Mouse (Mus musculus): ENCODE results near the gene 4931414P19Rik.
A peak's percentile ranks its signal among the peaks of the same experiment; 100 is the strongest.
"Not testable (repeated sequence)": the region's sequence is repeated elsewhere in the genome, so short reads cannot be mapped to it uniquely, and the experiment has no call there.

Gene 4931414P19Rik

GRCm38 (mm10) chr14:54624976-54625375 is 19.2 kb upstream of the 4931414P19Rik start:
- no peak for DNase-seq

- DNase-seq = no peak
Observed at GRCm38 (mm10) chr14:54623334-54623733, 17.5 kb upstream of the 4931414P19Rik start.

DNA sequence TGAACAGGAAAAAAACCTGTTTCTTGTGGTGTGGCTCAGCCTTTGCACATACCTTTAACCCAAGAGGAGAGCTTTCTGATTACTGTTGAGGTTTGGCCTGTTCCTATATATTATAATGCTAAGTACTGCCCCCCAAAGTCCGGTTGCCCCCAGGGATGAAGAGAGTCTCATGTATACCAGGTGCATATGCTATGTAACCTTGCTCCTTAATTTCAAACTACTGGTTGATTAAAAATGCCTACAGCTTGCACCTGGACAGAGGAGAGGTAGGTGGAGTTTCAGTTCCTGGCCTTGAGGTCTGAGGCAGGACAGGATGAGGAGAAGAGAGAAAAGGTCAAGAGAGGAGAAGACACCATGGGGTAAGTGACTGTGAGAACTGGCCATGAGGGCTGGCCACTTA is 15.3 kb upstream of the 4931414P19Rik start, which contains the start of gene Psmb11:
Gene Psmb11, plus strand, starts transcription at position 301 of the 400 bp plus-strand sequence.
- DNase-seq = no peak

DNA sequence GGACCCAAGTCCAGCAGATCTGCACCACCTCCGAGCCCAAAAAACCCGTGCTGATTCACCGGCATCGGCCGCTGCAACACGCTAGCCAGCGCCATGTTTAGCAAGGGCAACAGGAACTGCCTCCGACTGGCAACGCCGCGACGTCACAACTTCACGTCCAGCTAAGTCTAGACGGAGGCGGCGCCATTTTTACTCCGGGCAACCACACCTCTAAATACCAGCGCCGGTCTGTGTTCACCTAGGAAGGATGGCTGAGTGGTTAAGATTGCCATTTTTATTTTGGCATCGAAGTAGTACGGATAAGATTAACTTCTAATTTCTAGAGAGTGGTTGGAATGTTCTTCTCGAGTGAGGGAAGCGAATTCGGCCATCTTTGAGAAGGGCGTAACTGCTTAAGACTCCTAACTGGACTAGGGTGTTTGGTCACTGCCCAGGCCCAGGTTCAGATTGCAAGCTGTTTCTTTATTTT is 12.1 kb upstream of the 4931414P19Rik start, which contains the start of gene Psmb5:
Gene Psmb5, minus strand, starts transcription at position 126 of the 469 bp plus-strand sequence.
- DNase-seq = peak; percentile 91 to 95

GRCm38 (mm10) chr14:54617152-54617896 is 11.5 kb upstream of the 4931414P19Rik start:
- peak; percentile 41 to 54 for DNase-seq

DNA sequence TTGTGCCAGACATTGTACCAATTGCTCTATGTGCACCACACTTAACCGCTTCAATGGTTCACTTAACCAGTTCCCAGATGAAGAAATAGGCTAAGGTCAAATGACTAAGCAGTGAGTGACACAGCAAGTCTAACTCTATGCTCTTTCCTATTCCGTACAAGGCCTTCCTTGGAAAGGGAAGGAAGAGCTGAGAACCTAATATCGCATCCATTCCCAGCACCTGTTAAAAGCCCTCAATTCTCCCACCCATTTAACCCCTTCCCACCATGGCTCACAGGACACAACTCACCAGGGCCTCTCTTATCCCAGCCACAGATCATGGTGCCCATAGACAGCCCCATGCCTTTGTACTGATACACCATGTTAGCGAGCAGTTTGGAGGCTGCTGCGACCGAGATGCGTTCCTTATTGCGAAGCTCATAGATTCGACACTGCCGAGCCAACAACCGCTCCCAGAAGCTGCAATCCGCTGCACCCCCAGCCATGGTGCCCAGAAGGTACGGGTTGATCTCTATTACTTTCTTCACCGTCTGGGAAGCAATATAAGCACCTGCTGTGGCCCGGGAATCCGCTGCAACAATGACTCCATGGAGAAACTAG is 10.5 kb upstream of the 4931414P19Rik start:
- DNase-seq = no peak

DNA sequence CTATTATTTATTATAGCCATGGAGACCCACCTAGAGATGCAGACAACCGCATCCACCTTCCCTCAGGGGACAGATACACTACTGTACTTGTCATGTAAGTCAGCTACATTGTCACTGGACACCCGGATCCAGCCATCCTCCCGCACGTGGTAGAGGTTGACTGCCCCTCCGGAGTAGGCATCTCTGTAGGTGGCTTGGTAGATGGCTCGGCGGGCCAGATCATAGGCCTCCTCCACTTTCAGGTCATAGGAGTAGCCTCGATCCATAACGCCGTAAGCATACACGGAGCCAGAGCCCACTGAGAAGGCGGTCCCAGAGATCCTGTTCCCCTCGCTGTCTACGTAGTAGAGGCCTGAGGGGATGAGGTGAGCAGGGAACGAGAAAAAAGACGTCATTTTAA is 8.3 kb upstream of the 4931414P19Rik start:
- DNase-seq = not testable (repeated sequence)

DNA sequence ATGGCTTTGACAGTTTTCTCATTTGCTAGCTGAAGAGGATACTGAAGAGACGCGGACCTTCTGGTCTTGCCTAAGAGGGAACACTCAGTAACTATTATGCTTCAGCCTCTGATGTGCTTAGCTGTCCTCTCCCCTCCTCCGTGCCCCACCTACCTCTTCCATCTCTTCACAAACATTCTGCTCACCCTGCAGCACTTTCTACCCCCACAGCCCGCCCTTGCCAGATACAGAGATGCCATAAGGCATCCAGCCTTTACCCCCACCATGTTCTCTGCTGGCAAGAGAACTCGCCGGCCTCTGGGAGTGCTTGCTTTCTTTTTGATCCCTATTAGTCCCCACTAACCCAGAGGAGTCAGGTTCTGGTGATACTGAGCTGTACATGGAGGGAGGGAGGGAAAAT is 4.9 kb upstream of the 4931414P19Rik start:
- DNase-seq = no peak

DNA sequence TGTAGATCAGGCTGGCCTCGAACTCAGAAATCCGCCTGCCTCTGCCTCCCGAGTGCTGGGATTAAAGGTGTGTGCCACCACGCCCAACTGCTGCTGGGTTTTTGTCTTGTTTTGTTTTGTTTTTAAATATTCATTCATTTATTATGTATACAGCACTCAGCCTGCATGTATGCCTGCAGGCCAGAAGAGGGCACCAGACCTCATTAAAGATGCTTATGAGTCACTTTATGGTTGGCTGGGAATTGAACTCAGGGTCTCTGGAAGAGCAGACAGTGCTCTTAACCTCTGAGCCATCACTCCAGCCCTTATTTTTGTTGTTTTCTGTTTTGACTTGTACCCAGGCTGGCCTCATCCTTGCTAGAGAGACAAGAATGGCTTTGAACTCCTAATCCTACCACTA is 4.2 kb upstream of the 4931414P19Rik start:
- DNase-seq = peak in 1 of 2 experiments; percentile 34

- no peak for DNase-seq
Observed at GRCm38 (mm10) chr14:54609245-54609644, 3.5 kb upstream of the 4931414P19Rik start.

- DNase-seq = no peak
Observed at GRCm38 (mm10) chr14:54607226-54607625, 1.4 kb upstream of the 4931414P19Rik start.

DNA sequence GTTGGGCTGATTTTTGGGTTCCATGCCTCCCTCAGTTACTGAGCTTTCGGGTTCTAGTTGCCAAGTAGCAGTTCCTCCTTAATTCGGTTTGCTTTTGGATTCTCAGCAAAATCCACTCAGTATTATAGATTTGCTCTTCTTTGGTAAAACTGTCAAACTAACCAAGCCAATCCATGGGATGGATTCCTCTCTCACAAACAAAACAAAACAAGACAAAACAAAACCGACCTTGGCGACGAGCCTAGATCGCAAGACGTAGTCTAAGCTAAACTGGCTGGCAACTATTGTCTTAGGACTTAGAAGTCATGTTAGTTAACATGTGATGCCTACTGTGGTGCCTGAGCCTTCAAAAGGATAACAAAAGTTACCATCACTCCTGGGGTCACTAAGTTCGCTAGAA is 2.1 kb downstream of the 4931414P19Rik start:
- DNase-seq = no peak

DNA sequence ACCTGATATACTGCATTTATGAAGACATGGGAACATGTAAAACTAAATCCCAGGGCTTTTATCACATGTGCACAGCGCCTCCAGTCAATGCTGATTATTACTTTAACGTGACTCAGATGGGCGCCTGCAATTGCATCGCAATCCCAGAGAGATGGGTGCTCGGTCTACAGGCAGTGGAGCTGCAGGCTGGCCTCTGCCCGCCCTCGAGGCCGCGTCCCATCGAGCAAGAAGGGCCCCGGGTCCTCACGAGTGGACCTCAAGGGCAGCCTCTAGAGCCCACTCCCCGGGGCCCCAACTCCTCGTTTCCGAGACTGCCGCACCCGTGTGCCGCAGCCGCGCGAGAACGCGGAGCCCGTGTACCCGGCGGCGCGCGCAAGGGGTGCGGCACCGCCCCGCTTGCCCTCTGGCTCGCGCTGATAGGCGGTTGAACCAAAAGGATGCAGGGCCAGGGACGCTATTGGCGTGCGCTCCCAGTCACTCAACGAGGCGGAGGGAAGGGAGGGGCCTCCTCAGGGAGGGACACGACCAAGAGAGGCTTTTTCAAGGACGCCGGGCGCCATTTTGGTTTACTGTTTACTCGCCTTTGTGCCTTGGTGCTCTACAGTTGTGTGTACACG is 2.6 kb downstream of the 4931414P19Rik start:
- peak; percentile 96 to 98 for DNase-seq

- DNase-seq = peak; percentile 20 to 38
Observed at GRCm38 (mm10) chr14:54602613-54603012, 3.2 kb downstream of the 4931414P19Rik start.

- no peak for DNase-seq
Observed at GRCm38 (mm10) chr14:54601601-54602000, 4.2 kb downstream of the 4931414P19Rik start.

DNA sequence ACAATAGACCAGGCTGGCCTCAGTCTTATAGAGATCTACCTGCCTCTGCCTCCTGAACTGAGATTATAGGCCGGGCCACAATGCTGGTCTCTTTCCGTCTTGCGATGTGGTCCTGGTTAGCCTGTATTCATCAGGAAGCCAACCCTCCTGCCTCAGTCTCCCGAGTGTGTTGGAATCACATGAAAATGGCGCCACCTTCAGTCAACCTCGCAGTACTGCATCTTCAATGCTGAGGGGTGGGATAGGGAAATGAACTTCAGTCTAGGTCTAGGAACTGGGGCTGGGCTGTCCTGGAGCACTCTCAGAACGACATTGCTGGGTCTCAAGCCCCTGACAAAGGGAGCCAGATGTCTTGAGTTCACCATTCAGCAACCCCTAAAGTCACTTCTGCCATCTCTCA is 8.7 kb downstream of the 4931414P19Rik start:
- no peak for DNase-seq

- no peak for DNase-seq
Observed at GRCm38 (mm10) chr14:54594631-54595414, 11.0 kb downstream of the 4931414P19Rik start.

- DNase-seq = no peak
Observed at GRCm38 (mm10) chr14:54594055-54594454, 11.7 kb downstream of the 4931414P19Rik start.

GRCm38 (mm10) chr14:54592319-54592934 is 13.4 kb downstream of the 4931414P19Rik start:
- DNase-seq = peak; percentile 63 to 73

DNA sequence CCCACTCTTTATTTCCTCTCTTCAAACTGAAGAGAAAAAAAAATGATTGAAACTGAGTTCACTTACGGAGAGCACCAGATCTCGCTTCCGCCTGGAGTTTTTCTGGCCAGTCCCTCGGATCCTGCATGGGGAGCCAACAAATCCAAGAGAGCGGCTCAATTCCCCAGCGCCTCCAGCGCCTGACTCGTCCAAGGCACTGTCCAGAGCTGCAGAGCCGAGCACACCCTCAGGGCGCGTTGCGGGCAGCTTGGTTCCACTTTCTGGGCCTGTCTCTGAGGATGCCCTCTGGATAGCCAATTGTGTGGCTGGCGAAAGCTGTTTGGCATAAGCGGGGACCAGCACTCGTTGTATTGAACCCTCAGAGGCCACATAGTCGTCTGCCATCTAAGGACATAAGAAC is 14.7 kb downstream of the 4931414P19Rik start:
- no peak for DNase-seq

GRCm38 (mm10) chr14:54583681-54584338 is 22.0 kb downstream of the 4931414P19Rik start:
- DNase-seq = peak; percentile 80 to 85

DNA sequence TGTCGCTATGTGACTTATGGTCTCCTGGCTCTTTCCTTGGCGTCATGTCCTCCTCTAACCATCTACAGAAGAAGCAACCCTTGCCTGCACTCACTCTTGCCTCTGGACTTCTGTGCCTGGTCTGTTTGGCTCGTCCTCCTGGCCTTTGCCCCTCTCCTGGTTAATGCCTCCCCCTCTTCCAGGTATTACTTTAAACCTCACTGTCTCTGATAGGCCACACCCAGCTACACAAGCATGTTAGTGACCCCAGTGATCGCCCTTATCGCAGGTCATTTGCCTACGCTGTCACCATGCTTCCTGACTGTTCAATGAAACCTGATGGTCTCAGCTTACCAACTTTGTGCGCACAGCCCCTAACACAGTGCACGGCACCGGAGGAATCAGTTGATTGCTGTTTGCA is 23.3 kb downstream of the 4931414P19Rik start:
- DNase-seq = no peak

Measured in kidney, postnatal 4 days (tissue).